Mouse (Mus musculus) ES-Bruce4 (cell line): ENCODE results near the gene Plcg1. TPM values are rescaled to one million over a fixed set of nuclear protein-coding genes. Genes with fewer than 3 reads are reported as not detected.

Experiments used
- H3K27ac ChIP-seq: 2 replicates; pipeline ENCODE4 v1.5.1; 2012; ENCODE audit warnings: low read length, inconsistent platforms; ENCODE audit not compliant: insufficient read depth
- H3K27me3 ChIP-seq: 2 replicates; pipeline ENCODE4 v1.6.1; 2012; ENCODE audit warnings: mild to moderate bottlenecking, low read length, inconsistent platforms; ENCODE audit not compliant: control insufficient read depth, poor library complexity, insufficient read depth, severe bottlenecking
- H3K36me3 ChIP-seq: 2 replicates; pipeline ENCODE4 v1.6.1; 2012; ENCODE audit warnings: inconsistent platforms, mild to moderate bottlenecking, low read length, moderate library complexity; ENCODE audit not compliant: control insufficient read depth, poor library complexity, insufficient read depth, severe bottlenecking
- H3K4me1 ChIP-seq: one replicate; pipeline ENCODE4 v1.8.1; 2011; ENCODE audit warnings: low read length; ENCODE audit not compliant: control insufficient read depth, insufficient read depth
- H3K4me3 ChIP-seq: 2 replicates; pipeline ENCODE4 v1.5.1; 2011; ENCODE audit warnings: low read depth, mild to moderate bottlenecking, low read length
- H3K9ac ChIP-seq: 2 replicates; pipeline ENCODE4 v1.6.1; 2012; ENCODE audit warnings: low read depth, mild to moderate bottlenecking, inconsistent platforms; ENCODE audit not compliant: poor library complexity, severe bottlenecking
- H3K9me3 ChIP-seq: replicated peaks from 2 replicates; pipeline ENCODE4 v1.6.1; 2012; ENCODE audit warnings: mild to moderate bottlenecking, low read length, inconsistent platforms; ENCODE audit not compliant: control insufficient read depth, poor library complexity, insufficient read depth, severe bottlenecking
- CTCF ChIP-seq: IDR thresholded peaks from one replicate; pipeline ENCODE4 v1.8.1; 2011; ENCODE audit warnings: low read depth, low read length
- EP300 ChIP-seq: IDR thresholded peaks from 2 replicates; pipeline ENCODE4 v1.6.1; 2011; ENCODE audit warnings: low read depth, low read length; ENCODE audit not compliant: insufficient read depth
- POLR2A ChIP-seq: IDR thresholded peaks from one replicate; pipeline ENCODE4 v1.8.1; 2011; ENCODE audit warnings: low read length; ENCODE audit not compliant: insufficient read depth
- polyA plus RNA-seq: library from polyadenylated mRNA; stranded (reverse); fragments of >200 nt; gene quantifications from 2 replicates; pipeline ENCODE4 v1.2.4, GENCODE M21; 2011; ENCODE audit warnings: low read depth; ENCODE audit not compliant: missing spikeins, insufficient read depth, insufficient read length

Plcg1 gene
- polyA plus RNA-seq, 1 experiment: 76.8 TPM

DNA sequence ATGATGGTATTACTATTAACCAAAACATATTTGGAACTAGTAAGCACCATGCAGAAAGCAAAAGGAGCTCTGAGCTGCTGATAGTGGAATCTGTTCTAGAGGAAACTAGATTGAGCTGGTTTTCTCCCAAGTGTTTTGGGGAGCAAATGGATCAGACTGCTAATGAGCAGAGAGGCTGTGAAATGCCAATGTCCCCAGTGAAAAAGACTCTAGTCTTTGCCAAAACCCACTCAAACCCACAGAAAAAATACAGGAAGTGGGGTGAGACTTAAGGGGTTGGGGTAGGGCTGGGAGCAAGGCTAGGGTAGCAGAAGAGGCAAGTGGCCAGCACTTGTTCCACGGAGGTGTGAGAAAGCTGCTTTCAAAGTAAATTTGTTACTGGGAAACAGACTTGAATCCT is 55.2 kb downstream of the Plcg1 start:
- H3K4me3 ChIP-seq: no peak overlapping the region
- no peaks in the 10 kb centered on the region for H3K27me3 ChIP-seq
- TF ChIP-seq POLR2A (no peak), EP300 (no peak), CTCF (no peak)
- peaks cover 3% of the 10 kb centered on the region; the same call in 1 of the 2 replicates for H3K9me3 ChIP-seq
- H3K36me3 ChIP-seq: no peaks in the 10 kb centered on the region
- no peaks in the 10 kb centered on the region for H3K4me1 ChIP-seq
- no peak overlapping the region for H3K27ac ChIP-seq
- no peak overlapping the region for H3K9ac ChIP-seq

DNA sequence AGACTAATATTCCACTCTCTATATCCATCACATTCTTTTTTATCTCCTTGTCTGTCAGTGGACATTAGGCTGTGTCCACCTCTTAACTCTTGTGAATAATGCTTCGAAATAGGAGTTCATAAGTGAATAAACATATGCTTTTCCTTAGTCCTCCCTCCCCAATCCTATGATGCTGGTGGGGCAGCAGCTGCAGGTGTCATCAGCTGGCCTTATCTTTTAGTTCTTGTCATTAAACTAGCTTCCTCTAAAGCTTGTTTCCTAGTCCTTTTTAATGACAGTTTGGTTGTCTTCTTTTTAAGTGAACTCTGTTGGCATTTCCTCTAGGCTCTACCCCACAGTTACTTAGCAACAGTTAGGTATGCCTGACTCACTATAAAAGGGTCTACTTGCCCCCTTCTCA is 57.9 kb downstream of the Plcg1 start:
- Histone ChIP-seq H3K27ac (no peak overlapping the region), H3K9me3 (no peaks in the 10 kb centered on the region), H3K36me3 (no peaks in the 10 kb centered on the region), H3K4me3 (no peak overlapping the region), H3K27me3 (no peaks in the 10 kb centered on the region), H3K4me1 (no peaks in the 10 kb centered on the region), H3K9ac (no peak overlapping the region)
- TF ChIP-seq CTCF (no peak), EP300 (no peak), POLR2A (no peak)

- Histone ChIP-seq H3K27ac (no peak overlapping the region), H3K9me3 (no peaks in the 10 kb centered on the region), H3K9ac (no peak overlapping the region), H3K4me3 (no peak overlapping the region), H3K4me1 (no peaks in the 10 kb centered on the region), H3K36me3 (no peaks in the 10 kb centered on the region), H3K27me3 (no peaks in the 10 kb centered on the region)
- TF ChIP-seq CTCF: no peak
- no peak for TF ChIP-seq EP300
- TF ChIP-seq POLR2A: no peak
These were observed 58.6 kb downstream of the Plcg1 start for GRCm38 (mm10) chr2:160789741-160790140.

- TF ChIP-seq EP300 (no peak), POLR2A (no peak), CTCF (no peak)
- no peak overlapping the region for H3K27ac ChIP-seq
These were observed 62.0 kb downstream of the Plcg1 start for GRCm38 (mm10) chr2:160793117-160793516.

DNA sequence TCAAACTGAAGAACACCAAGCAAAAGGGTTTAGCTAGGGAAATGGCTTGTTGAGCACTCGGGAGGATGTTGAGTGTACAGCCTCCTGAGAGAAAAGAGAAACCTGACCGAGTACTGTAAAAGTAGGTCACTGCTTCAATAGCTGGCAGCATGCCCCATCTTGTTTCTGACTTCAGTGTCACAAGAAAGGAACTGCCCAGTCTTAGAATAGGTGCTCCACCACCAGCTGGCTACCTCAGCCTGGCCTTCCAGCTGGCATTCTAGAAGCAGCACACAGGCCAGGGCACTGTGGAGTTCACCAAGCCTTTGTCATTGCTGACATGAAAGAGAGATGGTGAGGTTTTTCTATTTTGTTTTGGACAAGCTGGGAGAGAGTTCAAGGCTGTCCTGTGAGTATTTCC is 65.9 kb downstream of the Plcg1 start:
- TF ChIP-seq POLR2A: no peak
- no peak for TF ChIP-seq CTCF
- TF ChIP-seq EP300: no peak
- Histone ChIP-seq H3K36me3 (no peaks in the 10 kb centered on the region), H3K4me3 (no peak overlapping the region), H3K9ac (no peak overlapping the region), H3K27me3 (no peaks in the 10 kb centered on the region), H3K9me3 (no peaks in the 10 kb centered on the region), H3K4me1 (no peaks in the 10 kb centered on the region), H3K27ac (no peak overlapping the region)

More at GRCm38 (mm10) chr2:160793117-160793516, 62.0 kb downstream of the Plcg1 start:
- H3K9me3 ChIP-seq: no peaks in the 10 kb centered on the region
- H3K36me3 ChIP-seq: no peaks in the 10 kb centered on the region
- no peak overlapping the region for H3K4me3 ChIP-seq
- H3K4me1 ChIP-seq: no peaks in the 10 kb centered on the region
- no peaks in the 10 kb centered on the region for H3K27me3 ChIP-seq
- H3K9ac ChIP-seq: no peak overlapping the region

- TF ChIP-seq POLR2A: no peak
- TF ChIP-seq EP300: no peak
- no peak for TF ChIP-seq CTCF
- no peaks in the 10 kb centered on the region for H3K27me3 ChIP-seq
These were observed 67.1 kb downstream of the Plcg1 start for GRCm38 (mm10) chr2:160798206-160798605.

More at GRCm38 (mm10) chr2:160798206-160798605, 67.1 kb downstream of the Plcg1 start:
- Histone ChIP-seq H3K27ac (no peak overlapping the region), H3K36me3 (no peaks in the 10 kb centered on the region), H3K4me1 (no peaks in the 10 kb centered on the region), H3K9ac (no peak overlapping the region), H3K4me3 (no peak overlapping the region), H3K9me3 (no peaks in the 10 kb centered on the region)
